Mouse (Mus musculus): ENCODE results near the gene Trim62. TPM values are rescaled to one million over a fixed set of nuclear protein-coding genes. Genes with fewer than 3 reads are reported as not detected.

Gene Trim62
- polyA plus RNA-seq, 1 experiment: 2.8 TPM

GRCm38 (mm10) chr4:128845367-128845973 lies 37.9 kb upstream of the Trim62 start:
- no peaks in the 10 kb centered on the region for H3K4me1 ChIP-seq (ENCODE audit: control insufficient read depth, insufficient read depth, low read length)
- no peak for TF ChIP-seq CTCF (IDR thresholded peaks at IDR 0.05; ENCODE audit: low read depth, low read length)
- no peaks in the 10 kb centered on the region for H3K9me3 ChIP-seq (replicated peaks; ENCODE audit: control insufficient read depth, insufficient read depth, low read length, poor library complexity, severe bottlenecking)
- H3K4me3 ChIP-seq (ENCODE audit: low read depth, low read length): no peak overlapping the region
- no peaks in the 10 kb centered on the region for H3K36me3 ChIP-seq (ENCODE audit: control insufficient read depth, insufficient read depth, low read length, poor library complexity, severe bottlenecking)
- no peak overlapping the region for H3K9ac ChIP-seq (ENCODE audit: low read depth, poor library complexity, severe bottlenecking)
- no peaks in the 10 kb centered on the region for H3K27me3 ChIP-seq (ENCODE audit: control insufficient read depth, insufficient read depth, low read length, poor library complexity, severe bottlenecking)
- H3K27ac ChIP-seq (ENCODE audit: insufficient read depth, low read length): no peak overlapping the region

- no peaks in the 10 kb centered on the region for H3K9me3 ChIP-seq (replicated peaks; ENCODE audit: control insufficient read depth, insufficient read depth, low read length, poor library complexity, severe bottlenecking)
- no peaks in the 10 kb centered on the region for H3K27me3 ChIP-seq (ENCODE audit: control insufficient read depth, insufficient read depth, low read length, poor library complexity, severe bottlenecking)
- H3K4me3 ChIP-seq (ENCODE audit: low read depth, low read length): no peak overlapping the region
- TF ChIP-seq CTCF (IDR thresholded peaks at IDR 0.05; ENCODE audit: low read depth, low read length) (no peak), POLR2A (IDR thresholded peaks at IDR 0.05; ENCODE audit: insufficient read depth, low read length) (no peak), EP300 (IDR thresholded peaks at IDR 0.05; ENCODE audit: insufficient read depth, low read depth, low read length) (no peak)
- H3K36me3 ChIP-seq (ENCODE audit: control insufficient read depth, insufficient read depth, low read length, poor library complexity, severe bottlenecking): no peaks in the 10 kb centered on the region
- no peaks in the 10 kb centered on the region for H3K4me1 ChIP-seq (ENCODE audit: control insufficient read depth, insufficient read depth, low read length)
- H3K27ac ChIP-seq (ENCODE audit: insufficient read depth, low read length): no peak overlapping the region
- no peak overlapping the region for H3K9ac ChIP-seq (ENCODE audit: low read depth, poor library complexity, severe bottlenecking)
These were observed 34.4 kb upstream of the Trim62 start for GRCm38 (mm10) chr4:128848961-128849360.

DNA sequence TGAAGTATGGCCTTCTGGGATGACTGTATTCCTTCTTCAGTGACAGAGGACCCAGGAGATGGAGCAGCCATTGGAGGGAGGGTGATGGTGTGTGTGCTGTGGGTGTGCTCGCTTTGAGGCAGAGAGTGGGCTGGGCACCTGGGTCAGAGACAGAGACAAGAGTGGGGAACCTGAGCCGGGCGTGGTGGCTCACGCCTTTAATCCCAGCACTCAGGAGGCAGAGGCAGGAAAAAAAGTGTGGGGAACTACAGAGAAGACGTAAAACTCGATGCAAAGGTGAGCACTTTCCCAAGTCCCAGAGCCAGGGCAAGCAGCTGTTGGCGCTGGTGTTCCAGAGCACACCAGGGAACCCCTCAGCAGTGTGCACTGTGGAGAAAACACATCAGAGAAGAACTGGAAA lies 33.7 kb upstream of the Trim62 start:
- no peaks in the 10 kb centered on the region for H3K9me3 ChIP-seq (replicated peaks; ENCODE audit: control insufficient read depth, insufficient read depth, low read length, poor library complexity, severe bottlenecking)
- no peak overlapping the region for H3K9ac ChIP-seq (ENCODE audit: low read depth, poor library complexity, severe bottlenecking)
- H3K4me1 ChIP-seq (ENCODE audit: control insufficient read depth, insufficient read depth, low read length): no peaks in the 10 kb centered on the region
- H3K27ac ChIP-seq (ENCODE audit: insufficient read depth, low read length): no peak overlapping the region
- no peaks in the 10 kb centered on the region for H3K27me3 ChIP-seq (ENCODE audit: control insufficient read depth, insufficient read depth, low read length, poor library complexity, severe bottlenecking)
- H3K36me3 ChIP-seq (ENCODE audit: control insufficient read depth, insufficient read depth, low read length, poor library complexity, severe bottlenecking): no peaks in the 10 kb centered on the region
- no peak overlapping the region for H3K4me3 ChIP-seq (ENCODE audit: low read depth, low read length)
- TF ChIP-seq POLR2A (IDR thresholded peaks at IDR 0.05; ENCODE audit: insufficient read depth, low read length): no peak
- no peak for TF ChIP-seq EP300 (IDR thresholded peaks at IDR 0.05; ENCODE audit: insufficient read depth, low read depth, low read length)
- no peak for TF ChIP-seq CTCF (IDR thresholded peaks at IDR 0.05; ENCODE audit: low read depth, low read length)

DNA sequence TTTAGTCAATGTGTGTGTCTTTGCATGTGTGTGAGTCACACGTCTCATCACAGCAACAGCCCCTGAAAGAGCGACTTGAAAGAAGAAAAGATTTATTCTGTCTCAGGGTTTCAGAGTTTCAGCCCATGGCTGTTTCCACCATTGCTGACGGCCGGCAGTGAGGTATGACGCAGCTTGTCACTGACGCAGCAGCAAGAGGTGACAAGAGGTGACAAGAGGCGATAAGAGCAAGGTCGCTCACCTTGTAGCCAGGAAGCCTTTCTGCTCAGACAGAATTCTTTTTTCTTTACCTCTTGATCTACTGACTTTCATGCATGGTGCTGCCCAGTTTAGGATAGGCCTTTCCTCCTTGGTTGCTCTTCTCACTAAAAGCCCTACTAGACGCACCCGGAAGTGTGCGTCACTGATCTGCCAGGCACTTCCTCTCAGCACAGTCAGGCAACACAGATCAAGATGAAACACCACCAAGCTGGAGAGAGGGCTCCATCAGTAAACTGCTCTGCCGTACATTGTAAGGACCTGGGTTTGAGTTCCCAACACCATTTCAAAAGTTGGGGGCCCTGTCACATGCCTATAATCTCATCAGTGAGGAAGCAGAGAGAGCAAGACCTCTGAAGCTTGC lies 31.0 kb upstream of the Trim62 start:
- no peak overlapping the region for H3K9ac ChIP-seq (ENCODE audit: low read depth, poor library complexity, severe bottlenecking)
- TF ChIP-seq CTCF (IDR thresholded peaks at IDR 0.05; ENCODE audit: low read depth, low read length) (no peak), POLR2A (IDR thresholded peaks at IDR 0.05; ENCODE audit: insufficient read depth, low read length) (no peak), EP300 (IDR thresholded peaks at IDR 0.05; ENCODE audit: insufficient read depth, low read depth, low read length) (no peak)

DNA sequence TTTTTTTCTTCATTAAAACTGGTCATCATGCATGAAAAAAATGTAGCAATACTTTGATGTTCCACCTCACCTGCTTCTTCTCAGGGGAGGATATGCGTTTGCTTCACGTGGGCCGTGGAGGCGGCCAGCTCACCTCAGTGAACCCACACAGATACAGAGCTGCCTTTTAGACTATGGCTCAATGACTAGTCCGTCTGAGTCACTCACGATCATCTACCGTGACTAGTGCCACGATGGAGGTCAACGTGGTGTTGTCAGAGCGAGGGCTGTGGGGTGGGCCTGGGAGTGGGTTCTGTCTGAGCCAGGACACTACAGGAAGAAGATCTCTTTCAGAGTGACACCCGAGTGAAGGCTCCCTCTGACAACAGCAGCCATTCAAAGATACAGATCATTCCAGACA lies 30.3 kb upstream of the Trim62 start:
- TF ChIP-seq POLR2A (IDR thresholded peaks at IDR 0.05; ENCODE audit: insufficient read depth, low read length) (no peak), EP300 (IDR thresholded peaks at IDR 0.05; ENCODE audit: insufficient read depth, low read depth, low read length) (no peak), CTCF (IDR thresholded peaks at IDR 0.05; ENCODE audit: low read depth, low read length) (no peak)
- H3K27ac ChIP-seq (ENCODE audit: insufficient read depth, low read length): no peak overlapping the region
- H3K9me3 ChIP-seq (replicated peaks; ENCODE audit: control insufficient read depth, insufficient read depth, low read length, poor library complexity, severe bottlenecking): no peaks in the 10 kb centered on the region
- no peak overlapping the region for H3K4me3 ChIP-seq (ENCODE audit: low read depth, low read length)
- H3K36me3 ChIP-seq (ENCODE audit: control insufficient read depth, insufficient read depth, low read length, poor library complexity, severe bottlenecking): no peaks in the 10 kb centered on the region
- no peaks in the 10 kb centered on the region for H3K27me3 ChIP-seq (ENCODE audit: control insufficient read depth, insufficient read depth, low read length, poor library complexity, severe bottlenecking)
- peaks cover 2% of the 10 kb centered on the region for H3K4me1 ChIP-seq (ENCODE audit: control insufficient read depth, insufficient read depth, low read length)
- H3K9ac ChIP-seq (ENCODE audit: low read depth, poor library complexity, severe bottlenecking): no peak overlapping the region

More for the DNA sequence above, 31.0 kb upstream of the Trim62 start:
- H3K36me3 ChIP-seq (ENCODE audit: control insufficient read depth, insufficient read depth, low read length, poor library complexity, severe bottlenecking): no peaks in the 10 kb centered on the region
- H3K4me3 ChIP-seq (ENCODE audit: low read depth, low read length): no peak overlapping the region
- no peak overlapping the region for H3K27ac ChIP-seq (ENCODE audit: insufficient read depth, low read length)
- H3K9me3 ChIP-seq (replicated peaks; ENCODE audit: control insufficient read depth, insufficient read depth, low read length, poor library complexity, severe bottlenecking): no peaks in the 10 kb centered on the region
- no peaks in the 10 kb centered on the region for H3K27me3 ChIP-seq (ENCODE audit: control insufficient read depth, insufficient read depth, low read length, poor library complexity, severe bottlenecking)
- H3K4me1 ChIP-seq (ENCODE audit: control insufficient read depth, insufficient read depth, low read length): peaks cover 2% of the 10 kb centered on the region

- Histone ChIP-seq H3K4me1 (ENCODE audit: control insufficient read depth, insufficient read depth, low read length) (peaks cover 2% of the 10 kb centered on the region), H3K9ac (ENCODE audit: low read depth, poor library complexity, severe bottlenecking) (no peak overlapping the region), H3K4me3 (ENCODE audit: low read depth, low read length) (no peak overlapping the region), H3K27ac (ENCODE audit: insufficient read depth, low read length) (no peak overlapping the region), H3K36me3 (ENCODE audit: control insufficient read depth, insufficient read depth, low read length, poor library complexity, severe bottlenecking) (no peaks in the 10 kb centered on the region), H3K9me3 (replicated peaks; ENCODE audit: control insufficient read depth, insufficient read depth, low read length, poor library complexity, severe bottlenecking) (no peaks in the 10 kb centered on the region), H3K27me3 (ENCODE audit: control insufficient read depth, insufficient read depth, low read length, poor library complexity, severe bottlenecking) (no peaks in the 10 kb centered on the region)
- no peak for TF ChIP-seq POLR2A (IDR thresholded peaks at IDR 0.05; ENCODE audit: insufficient read depth, low read length)
These were observed 27.8 kb upstream of the Trim62 start for GRCm38 (mm10) chr4:128855613-128856040.
